Mouse (Mus musculus): ENCODE data around the gene Taf13.
A peak's percentile ranks its signal among the peaks of the same experiment; 100 is the strongest.
"Not testable (repeated sequence)": the region's sequence is repeated elsewhere in the genome, so short reads cannot be mapped to it uniquely, and the experiment has no call there.

Taf13 gene

DNA sequence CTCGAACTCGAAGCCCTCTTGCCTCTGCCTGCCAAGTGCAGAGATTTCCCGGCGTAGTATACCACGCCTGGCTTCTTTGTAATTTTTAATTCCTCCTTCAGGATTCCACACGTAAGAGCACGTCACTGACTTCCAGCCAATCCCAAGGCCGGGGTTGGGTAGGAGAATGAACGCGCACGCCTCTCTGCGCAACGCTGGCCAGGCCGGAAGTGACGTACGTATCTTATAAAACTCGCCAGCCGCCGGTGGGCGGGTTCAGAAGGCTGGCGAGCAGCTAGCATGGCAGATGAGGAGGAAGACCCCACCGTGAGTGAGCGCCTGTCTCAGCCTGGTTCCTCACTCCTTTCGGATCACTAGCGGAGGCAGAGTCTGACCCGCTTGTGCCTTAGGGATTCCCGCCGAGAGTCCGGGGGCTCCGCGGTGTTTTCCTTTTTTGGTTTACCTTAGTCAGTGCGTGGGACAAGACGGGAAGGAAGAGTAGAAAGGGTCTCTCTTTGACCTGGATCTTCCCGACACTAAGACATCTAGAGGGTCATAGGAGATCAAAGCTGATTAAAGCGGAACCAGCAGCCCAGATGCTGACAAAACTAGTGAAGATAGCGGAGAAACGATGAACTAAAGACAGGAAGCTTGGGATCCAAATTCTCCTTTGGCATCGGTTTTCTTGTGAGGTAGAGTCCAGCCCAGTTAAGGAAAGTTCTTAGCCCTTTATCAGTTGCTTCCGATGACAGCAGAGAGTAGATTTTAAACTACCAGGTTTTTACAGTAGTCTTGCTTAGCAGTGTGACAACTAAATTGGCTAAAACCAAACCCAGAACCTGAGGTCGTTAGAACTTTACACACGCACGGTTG lies at the start of gene Taf13:
Gene Taf13, plus strand, starts transcription at position 256 of the 852 bp plus-strand sequence.
- peak; percentile 98 for DNase-seq (ENCODE audit: low spot score in 2 of 2)

- no peak for DNase-seq (ENCODE audit: low spot score in 2 of 2)
Measured at GRCm38 (mm10) chr3:108523415-108523814, 48.1 kb upstream of the Taf13 start.

DNA sequence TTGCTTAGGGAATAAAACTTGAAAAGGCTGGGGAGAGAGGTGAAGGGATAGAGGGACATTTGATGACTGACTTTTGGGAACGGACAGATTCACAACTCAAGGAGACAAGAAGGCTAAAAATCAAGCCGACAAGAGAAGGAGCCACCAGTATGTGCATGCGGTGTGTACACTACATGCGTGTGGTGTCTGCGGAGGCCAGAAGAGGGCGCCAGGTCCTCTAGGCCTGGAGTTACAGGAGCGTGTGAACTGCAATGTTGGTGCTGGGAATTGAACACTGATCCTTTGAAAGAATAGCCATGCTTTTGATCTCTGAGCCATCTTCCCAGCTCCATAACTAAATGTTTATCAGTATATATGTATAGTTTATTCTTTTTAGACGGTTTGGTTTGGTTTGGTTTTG lies 43.0 kb upstream of the Taf13 start:
- DNase-seq (ENCODE audit: low spot score in 2 of 2), result no peak

- no peak for DNase-seq (ENCODE audit: low spot score in 2 of 2)
Measured at GRCm38 (mm10) chr3:108533114-108533885, 38.2 kb upstream of the Taf13 start.

DNA sequence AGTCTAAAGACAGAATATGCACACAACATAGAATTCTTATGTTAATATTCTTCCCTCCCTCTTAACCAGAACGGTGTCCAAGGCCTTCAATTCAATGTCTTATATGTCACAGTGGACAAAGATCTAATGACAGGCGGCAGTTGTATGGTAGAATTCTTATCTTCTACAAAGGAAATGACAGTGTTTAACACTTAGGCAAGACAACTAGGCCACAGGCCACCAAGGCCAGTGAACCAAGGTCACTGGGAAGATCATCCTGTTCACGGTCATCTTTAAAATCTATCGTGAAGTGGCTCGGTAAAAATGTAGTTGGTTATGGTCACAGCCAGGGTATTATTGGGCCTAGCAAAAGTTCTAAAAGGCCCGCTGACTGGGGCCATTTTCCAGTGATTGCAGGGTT lies 37.5 kb upstream of the Taf13 start, which contains the start of gene 1700013F07Rik:
Gene 1700013F07Rik, plus strand, starts transcription at position 200 of the 400 bp plus-strand sequence.
- DNase-seq (ENCODE audit: low spot score in 2 of 2), result no peak

GRCm38 (mm10) chr3:108535896-108536516 lies 35.5 kb upstream of the Taf13 start:
- peak in 1 of 2 experiments; percentile 43 for DNase-seq (ENCODE audit: low spot score in 2 of 2)

- peak; percentile 94 to 96 for DNase-seq (ENCODE audit: low spot score in 2 of 2)
Measured at GRCm38 (mm10) chr3:108536517-108537260, 34.8 kb upstream of the Taf13 start, which contains the start of gene 5330417C22Rik. 5330417C22Rik (minus strand) TSS chr3:108536536.

DNA sequence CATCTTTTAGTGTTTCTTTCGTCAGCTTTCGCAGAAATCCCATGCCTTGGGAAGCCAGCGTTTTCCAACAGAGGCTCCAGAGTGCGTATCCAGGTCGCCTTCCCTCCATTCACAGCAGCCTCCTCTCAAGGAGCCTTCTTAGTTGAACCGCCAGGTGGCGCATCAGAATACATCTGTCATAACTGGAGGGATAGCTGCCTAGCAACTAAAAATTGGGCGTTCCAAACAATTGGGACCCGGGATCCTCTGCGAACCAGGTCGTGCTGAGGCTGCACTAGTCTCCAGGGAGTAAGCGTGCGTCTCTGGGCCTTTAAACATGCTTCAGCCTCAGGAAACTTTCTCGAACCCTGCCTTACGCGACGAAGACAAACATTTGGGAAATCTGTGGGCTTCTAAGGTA lies 34.2 kb upstream of the Taf13 start:
- peak; percentile 95 for DNase-seq (ENCODE audit: low spot score in 2 of 2)

DNA sequence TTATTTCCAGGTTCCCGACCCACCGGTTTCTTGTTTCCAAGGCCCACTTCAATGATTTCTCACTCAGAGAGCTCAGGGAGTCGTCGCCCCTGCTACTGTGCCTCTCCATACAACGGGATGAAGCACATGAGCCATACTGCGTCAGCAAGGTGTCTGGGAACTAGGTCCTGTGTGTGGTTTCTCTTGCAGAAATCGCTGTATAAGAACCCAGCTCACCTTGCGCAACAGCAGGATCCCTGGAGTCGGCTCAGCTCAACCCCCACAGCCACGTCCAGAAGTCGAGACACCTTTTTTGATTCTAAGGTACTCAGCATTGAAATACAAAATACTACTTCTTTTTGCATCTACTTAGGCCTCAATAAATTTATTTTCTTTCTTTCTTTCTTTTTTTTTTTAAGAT lies 29.2 kb upstream of the Taf13 start:
- no peak for DNase-seq (ENCODE audit: low spot score in 2 of 2)

GRCm38 (mm10) chr3:108554111-108554561 lies 17.4 kb upstream of the Taf13 start:
- DNase-seq (ENCODE audit: low spot score in 2 of 2), result peak in 1 of 2 experiments; percentile 53

- peak; percentile 96 to 97 for DNase-seq (ENCODE audit: low spot score in 2 of 2)
Measured at GRCm38 (mm10) chr3:108554587-108555312, 16.7 kb upstream of the Taf13 start.

DNA sequence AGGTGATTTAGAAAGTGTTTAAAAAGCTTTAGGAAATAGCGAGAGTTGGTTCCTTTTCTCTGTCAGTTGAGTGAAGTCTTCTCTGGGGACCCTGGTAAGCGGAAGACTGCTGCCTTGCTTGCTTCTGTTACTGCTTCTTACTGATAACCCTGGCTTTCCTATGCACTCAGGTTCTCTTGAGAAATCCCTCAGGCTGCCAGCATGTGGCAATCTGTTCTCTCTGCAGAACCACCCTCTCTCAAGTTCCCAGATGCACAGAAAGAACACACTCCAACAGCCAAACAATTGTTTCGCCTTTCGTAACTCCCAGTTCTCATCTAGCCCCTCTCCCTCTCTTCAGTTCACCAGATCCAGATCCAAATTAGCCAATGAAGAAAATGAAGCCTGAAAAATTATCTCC lies 13.6 kb upstream of the Taf13 start:
- no peak for DNase-seq (ENCODE audit: low spot score in 2 of 2)

- peak; percentile 98 for DNase-seq (ENCODE audit: low spot score in 2 of 2)
Measured at GRCm38 (mm10) chr3:108562133-108562730, 9.3 kb upstream of the Taf13 start, which contains the start of gene Tmem167b. Tmem167b (minus strand) TSS chr3:108562466.

DNA sequence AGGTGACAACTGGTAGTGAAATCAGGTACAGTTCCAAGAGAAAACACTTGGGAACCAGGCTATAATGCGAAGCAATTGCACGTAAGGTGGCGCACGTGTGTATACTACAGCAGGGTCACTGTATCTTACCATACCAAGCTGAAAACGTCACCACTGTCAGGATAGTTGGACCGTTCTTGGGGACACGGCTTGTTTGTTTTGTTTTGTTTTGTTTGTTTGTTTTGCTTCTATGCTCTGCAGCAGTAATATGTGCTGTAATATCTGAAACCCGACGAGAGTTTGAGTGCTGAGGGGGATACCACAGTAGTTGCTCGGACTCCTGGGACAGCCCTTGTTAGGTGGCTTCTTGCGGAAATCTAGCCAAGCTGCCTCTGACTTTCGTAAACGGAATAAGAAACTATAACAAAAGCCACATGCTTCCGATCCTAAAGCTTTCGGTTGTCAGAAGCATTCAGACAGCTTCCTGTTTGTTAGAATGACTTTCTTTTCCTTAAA lies 8.7 kb upstream of the Taf13 start:
- DNase-seq (ENCODE audit: low spot score in 2 of 2), result peak in 1 of 2 experiments; percentile 36

- DNase-seq (ENCODE audit: low spot score in 2 of 2), result peak; percentile 84 to 85
Measured at GRCm38 (mm10) chr3:108563309-108563708, 8.2 kb upstream of the Taf13 start.

DNA sequence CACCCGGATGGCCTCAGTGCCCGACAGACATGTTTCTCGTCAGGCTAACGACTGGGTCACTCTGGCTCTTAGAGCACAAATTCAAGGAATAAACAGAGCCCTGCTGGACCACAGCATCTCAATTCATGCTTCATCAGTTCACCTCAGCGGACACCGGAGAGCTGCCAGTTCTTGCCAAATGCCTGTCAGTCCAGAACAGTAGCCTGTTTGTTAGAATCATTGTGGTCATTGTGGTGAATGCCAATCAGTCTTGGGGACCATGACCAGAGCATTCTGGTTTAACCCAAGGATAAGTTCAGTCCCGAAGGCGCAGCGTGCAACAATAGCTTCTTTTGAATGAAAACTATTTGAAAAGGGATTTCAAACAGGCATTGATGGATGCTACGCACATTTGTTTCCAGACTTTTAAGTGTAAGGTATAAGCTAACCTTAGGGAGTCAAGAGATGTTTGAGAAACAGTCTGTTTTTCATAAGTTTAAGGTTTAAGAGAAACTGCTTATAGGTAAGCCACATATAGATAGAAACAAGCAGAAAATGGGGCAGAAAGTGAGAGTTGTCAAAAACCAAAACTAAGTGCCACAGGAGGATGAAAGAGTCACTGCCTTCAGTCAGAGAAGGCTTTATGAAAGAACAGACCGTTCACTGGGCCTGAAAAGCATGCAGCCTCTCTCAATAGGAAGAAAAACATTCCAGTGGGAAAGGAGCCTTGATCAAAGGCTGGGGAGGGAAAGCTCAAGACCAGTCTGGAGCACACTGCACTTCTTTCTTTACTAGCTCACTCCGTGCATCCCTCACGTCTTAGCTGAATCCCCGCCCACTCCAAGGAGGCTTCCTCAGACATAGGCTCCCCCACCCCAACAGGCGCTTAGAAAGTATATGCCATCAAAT lies 3.3 kb upstream of the Taf13 start:
- DNase-seq (ENCODE audit: low spot score in 2 of 2), result peak; percentile 67 to 79

- DNase-seq (ENCODE audit: low spot score in 2 of 2), result not testable (repeated sequence)
Measured at GRCm38 (mm10) chr3:108569636-108570035, 1.9 kb upstream of the Taf13 start.

DNA sequence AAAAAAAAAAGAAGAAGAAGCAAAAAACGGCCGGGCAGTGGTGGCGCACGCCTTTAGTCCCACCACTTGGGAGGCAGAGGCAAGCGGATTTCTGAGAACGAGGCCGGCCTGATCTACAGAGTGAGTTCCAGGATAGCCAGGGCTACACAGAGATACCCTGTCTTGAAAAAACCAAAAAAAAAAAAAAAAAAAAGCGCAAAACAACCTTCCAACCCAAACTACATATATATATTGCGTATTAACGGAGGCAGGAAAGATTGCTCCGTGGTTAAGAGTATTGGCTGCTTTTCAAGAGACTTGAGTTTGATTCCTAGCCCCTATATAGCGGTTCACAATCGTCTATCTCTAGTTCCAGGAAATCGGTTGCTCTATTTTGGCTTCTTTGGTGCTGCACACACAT lies 685 bp upstream of the Taf13 start:
- DNase-seq (ENCODE audit: low spot score in 2 of 2), result no peak
